ENCODE assay signal across 10 mouse cellular contexts in genomic region chr9:27106081-27106480, GRCm38 (mm10). TPM values are rescaled to one million over a fixed set of nuclear protein-coding genes. Genes with fewer than 3 reads are reported as not detected.
DNase-seq lines count a peak whose midpoint lies in the region; ATAC-seq and TF ChIP-seq lines count a peak whose summit lies in the region.
"Had no signal": no experiment of that assay in that cellular context is flagged by ENCODE, and none has a peak within 500 bp of the region (broad histone marks: within the 10 kb centered on the region; RNA-seq: fewer than 3 reads in every experiment).

No protein-coding gene starts in this region.

- DNase-seq in brain, adult 2 months (ENCODE audit: low read depth, low spot score), result peak; percentile 81
- DNase-seq in layer of hippocampus, adult 2 months (ENCODE audit: low spot score in 2 of 2), result peak; percentile 55 to 62

- peak; percentile 79 for TF ChIP-seq CTCF in intestine, postnatal 0 days (IDR thresholded peaks at IDR 0.05; ENCODE audit: low read depth)
- peak; percentile 86 for TF ChIP-seq CTCF in E14TG2a.4 (conservative IDR thresholded peaks at IDR 0.05; ENCODE audit: low read length)
- TF ChIP-seq CTCF in layer of hippocampus, adult 2 months (conservative IDR thresholded peaks at IDR 0.05), result peak; percentile 96

- no peaks in the 10 kb centered on the region for H3K4me1 ChIP-seq in intestine, postnatal 0 days (replicated peaks; ENCODE audit: control insufficient read depth, insufficient read depth, low read length)
- H3K4me1 ChIP-seq in intestine, embryonic 16.5 days (ENCODE audit: control insufficient read depth, insufficient read depth, low read length), result 0 out of 2 replicates have a peak, but pooled peaks cover 2% of the 10 kb centered on the region
- H3K4me1 ChIP-seq in E14TG2a.4 (replicated peaks; ENCODE audit: low read depth, low read length), result 0 out of 2 replicates have a peak, but pooled peaks cover 7% of the 10 kb centered on the region
- peaks cover 24% of the 10 kb centered on the region for H3K4me1 ChIP-seq in forebrain, embryonic 13.5 days
- peaks cover 9% of the 10 kb centered on the region; the same call in 1 of the 2 replicates for H3K4me1 ChIP-seq in midbrain, embryonic 16.5 days (ENCODE audit: control insufficient read depth, insufficient read depth, low read length)

- 54% methylated on average over 1 of the region's 1 CpGs for WGBS in intestine, postnatal 0 days
- 71% methylated on average over 1 of the region's 1 CpGs for WGBS in intestine, embryonic 16.5 days
- WGBS in forebrain, embryonic 13.5 days, result 32% methylated on average over 1 of the region's 1 CpGs
- 0% methylated on average over 1 of the region's 1 CpGs for WGBS in midbrain, embryonic 16.5 days

- no peak overlapping the region for H3K4me2 ChIP-seq in intestine, postnatal 0 days (replicated peaks; ENCODE audit: low read depth)
- no peak overlapping the region for H3K4me2 ChIP-seq in intestine, embryonic 16.5 days (ENCODE audit: low read depth, low read length)
- no peak overlapping the region for H3K4me2 ChIP-seq in forebrain, embryonic 13.5 days
- no peak overlapping the region for H3K4me2 ChIP-seq in midbrain, embryonic 16.5 days (ENCODE audit: low read length)
- H3K4me2 ChIP-seq: embryonic facial prominence, embryonic 13.5 days; liver, embryonic 15.5 days had no signal

- ATAC-seq in intestine, postnatal 0 days, result no peak
- ATAC-seq in intestine, embryonic 16.5 days, result no peak
- 0 out of 2 replicates have a peak, but pooled peaks have one; percentile 17 for ATAC-seq in forebrain, embryonic 13.5 days
- ATAC-seq in midbrain, embryonic 16.5 days, result peak; percentile 14; the same call in 1 of the 2 replicates
- ATAC-seq in erythroblast, adult 5-6 weeks (replicated peaks; ENCODE audit: low FRiP score, poor library complexity, severe bottlenecking), result no peak

- H3K9ac ChIP-seq in intestine, postnatal 0 days (ENCODE audit: low read depth, low read length), result no peak overlapping the region
- H3K9ac ChIP-seq in intestine, embryonic 16.5 days (ENCODE audit: low read depth, low read length), result no peak overlapping the region
- no peak overlapping the region for H3K9ac ChIP-seq in forebrain, embryonic 13.5 days
- no peak overlapping the region for H3K9ac ChIP-seq in midbrain, embryonic 16.5 days (ENCODE audit: low read depth, low read length)
- H3K9ac ChIP-seq: embryonic facial prominence, embryonic 13.5 days; liver, embryonic 15.5 days had no signal

- H3K27ac ChIP-seq in intestine, postnatal 0 days (ENCODE audit: low read depth, low read length), result no peak overlapping the region
- no peak overlapping the region for H3K27ac ChIP-seq in intestine, embryonic 16.5 days (ENCODE audit: low read length)
- no peak overlapping the region; the same call in 1 of the 2 replicates for H3K27ac ChIP-seq in forebrain, embryonic 13.5 days
- H3K27ac ChIP-seq in layer of hippocampus, adult 2 months, result no peak overlapping the region
- H3K27ac ChIP-seq in midbrain, embryonic 16.5 days (ENCODE audit: low read length), result no peak overlapping the region
- H3K27ac ChIP-seq: embryonic facial prominence, embryonic 13.5 days; liver, embryonic 15.5 days had no signal

- H3K36me3 ChIP-seq in intestine, postnatal 0 days (ENCODE audit: control insufficient read depth, insufficient read depth), result 0 out of 2 replicates have a peak, but pooled peaks cover 2% of the 10 kb centered on the region
- H3K36me3 ChIP-seq in intestine, embryonic 16.5 days (ENCODE audit: control insufficient read depth, insufficient read depth, low read length), result peaks cover 4% of the 10 kb centered on the region; the same call in 1 of the 2 replicates
- peaks cover 12% of the 10 kb centered on the region for H3K36me3 ChIP-seq in E14TG2a.4 (ENCODE audit: insufficient read depth, low read length)
- H3K36me3 ChIP-seq in forebrain, embryonic 13.5 days (ENCODE audit: poor library complexity, severe bottlenecking), result peaks cover 48% of the 10 kb centered on the region
- H3K36me3 ChIP-seq in midbrain, embryonic 16.5 days (ENCODE audit: control insufficient read depth, insufficient read depth, low read length), result peaks cover 14% of the 10 kb centered on the region
- H3K36me3 ChIP-seq: liver, embryonic 15.5 days had no signal

- H3K4me3 ChIP-seq in intestine, postnatal 0 days (ENCODE audit: low read depth, low read length), result no peak overlapping the region
- no peak overlapping the region for H3K4me3 ChIP-seq in intestine, embryonic 16.5 days (ENCODE audit: low read length)
- no peak overlapping the region for H3K4me3 ChIP-seq in E14TG2a.4 (replicated peaks; ENCODE audit: low read length)
- H3K4me3 ChIP-seq in forebrain, embryonic 13.5 days, result no peak overlapping the region
- no peak overlapping the region for H3K4me3 ChIP-seq in layer of hippocampus, adult 2 months
- H3K4me3 ChIP-seq in midbrain, embryonic 16.5 days (ENCODE audit: low read depth, low read length), result no peak overlapping the region
- H3K4me3 ChIP-seq: embryonic facial prominence, embryonic 13.5 days; liver, embryonic 15.5 days had no signal

- H3K27me3 ChIP-seq in intestine, postnatal 0 days (replicated peaks; ENCODE audit: control insufficient read depth, insufficient read depth, low read length), result no peaks in the 10 kb centered on the region
- no peaks in the 10 kb centered on the region for H3K27me3 ChIP-seq in intestine, embryonic 16.5 days (replicated peaks; ENCODE audit: control insufficient read depth, insufficient read depth, low read length)
- H3K27me3 ChIP-seq in E14TG2a.4 (ENCODE audit: insufficient read depth, low read length), result no peaks in the 10 kb centered on the region
- H3K27me3 ChIP-seq in forebrain, embryonic 13.5 days, result no peaks in the 10 kb centered on the region
- H3K27me3 ChIP-seq in midbrain, embryonic 16.5 days (ENCODE audit: control insufficient read depth, insufficient read depth, low read depth, low read length), result no peaks in the 10 kb centered on the region
- H3K27me3 ChIP-seq: embryonic facial prominence, embryonic 13.5 days; liver, embryonic 15.5 days had no signal

- H3K9me3 ChIP-seq in intestine, postnatal 0 days (ENCODE audit: control insufficient read depth), result no peaks in the 10 kb centered on the region
- no peaks in the 10 kb centered on the region for H3K9me3 ChIP-seq in intestine, embryonic 16.5 days (ENCODE audit: control insufficient read depth, low read length)
- H3K9me3 ChIP-seq in E14TG2a.4 (ENCODE audit: low read length), result peaks cover 14% of the 10 kb centered on the region
- H3K9me3 ChIP-seq in forebrain, embryonic 13.5 days (replicated peaks), result no peaks in the 10 kb centered on the region
- H3K9me3 ChIP-seq in midbrain, embryonic 16.5 days (replicated peaks; ENCODE audit: control insufficient read depth, low read length, poor library complexity, severe bottlenecking), result no peaks in the 10 kb centered on the region
- H3K9me3 ChIP-seq: embryonic facial prominence, embryonic 13.5 days; liver, embryonic 15.5 days had no signal

RNA-seq across cellular contexts. Expression of gene Jam3, which starts 49.1 kb away (rescaled TPM):
- 17.8 and 20.3 TPM in 2 replicates for polyA plus RNA-seq in intestine, postnatal 0 days (2015; fragmentation: Nextera tagmentation; extraction: Ambion mirVana)
- 36.5 and 41.4 TPM in 2 replicates for polyA plus RNA-seq in intestine, embryonic 16.5 days (2015; fragmentation: Nextera tagmentation; extraction: Ambion mirVana)
- polyA plus RNA-seq in forebrain, embryonic 13.5 days (2015; fragmentation: Nextera tagmentation; extraction: Ambion mirVana), result 113 and 123 TPM in 2 replicates
- 10 to 100 TPM; 36.4 to 42.3 TPM for total RNA-seq in layer of hippocampus, adult 2 months (2021)
- polyA plus RNA-seq in midbrain, embryonic 16.5 days (2015; fragmentation: Nextera tagmentation; extraction: Ambion mirVana), result 46.3 and 57.8 TPM in 2 replicates
- total RNA-seq in erythroblast, adult 5-6 weeks (2015; ENCODE audit: low replicate concordance), result not detected in 2 replicates
- total RNA-seq in erythroblast, adult 5-6 weeks (2017; ENCODE audit: low replicate concordance), result 0.60 TPM in 1 of 2 replicates, not detected in the other

Comparison
In these comparisons a context has a peak if more than half of its experiments do, and no peak if none do; other contexts are left out.
1. ATAC-seq: peak in forebrain, embryonic 13.5 days (single experiment) and midbrain, embryonic 16.5 days (single experiment); none in intestine, postnatal 0 days (single experiment), intestine, embryonic 16.5 days (single experiment) and erythroblast, adult 5-6 weeks (single experiment).
2. Peak in every context shown above with its lines, with median percentiles within 50 percentile points of each other: CTCF ChIP-seq.